Mouse (Mus musculus) kidney, embryonic 16.5 days (tissue): ENCODE measurements around the gene Gorasp2. TPM values are rescaled to one million over a fixed set of nuclear protein-coding genes. Genes with fewer than 3 reads are reported as not detected.

Source experiments
- ATAC-seq: fragments of 200-750 bp; cut with Nextera tagmentation; 2 replicates; pipeline ENCODE4 v1.8.0; 2017; ENCODE audit warnings: moderate TSS enrichment; ENCODE audit not compliant: low FRiP score, low TSS enrichment
- H3K27ac ChIP-seq: fragments of 300-500 bp; sonication (generic); 2 replicates; pipeline ENCODE4 v1.5.1; 2014; ENCODE audit warnings: low read length
- H3K27me3 ChIP-seq: fragments of 300-500 bp; sonication (generic); 2 replicates; pipeline ENCODE4 v1.6.1; 2014; ENCODE audit warnings: low read length, control low read depth, mixed read lengths; ENCODE audit not compliant: insufficient read depth
- H3K36me3 ChIP-seq: fragments of 300-500 bp; sonication (generic); 2 replicates; pipeline ENCODE4 v1.6.1; 2014; ENCODE audit warnings: low read length, control low read depth, mixed read lengths; ENCODE audit not compliant: insufficient read depth
- H3K4me1 ChIP-seq: fragments of 300-500 bp; sonication (generic); 2 replicates; pipeline ENCODE4 v1.6.1; 2014; ENCODE audit warnings: low read length, control low read depth, mixed read lengths; ENCODE audit not compliant: insufficient read depth
- H3K4me2 ChIP-seq: fragments of 300-500 bp; sonication (generic); replicated peaks from 2 replicates; pipeline ENCODE4 v1.6.1; 2014; ENCODE audit warnings: low read depth, low read length
- H3K4me3 ChIP-seq: fragments of 300-500 bp; sonication (generic); 2 replicates; pipeline ENCODE4 v1.5.1; 2014; ENCODE audit warnings: mild to moderate bottlenecking, low read length
- H3K9ac ChIP-seq: fragments of 300-500 bp; sonication (generic); replicated peaks from 2 replicates; pipeline ENCODE4 v1.6.1; 2014; ENCODE audit warnings: low read length
- H3K9me3 ChIP-seq: fragments of 300-500 bp; sonication (generic); 2 replicates; pipeline ENCODE4 v1.6.1; 2016; ENCODE audit warnings: low read length, control low read depth
- WGBS: fragments of 180-500 bp; shearing (Covaris S2); extraction: QIAGEN DNeasy Blood & Tissue Kit; methylation state at CpG from one replicate; pipeline ENCODE4 v1.1.7; 2014; 5-methylcytosine and 5-hydroxymethylcytosine counted together
- polyA plus RNA-seq: library from polyadenylated mRNA; unstranded; fragments of >200 nt; fragmentation: Nextera tagmentation; extraction: Ambion mirVana; gene quantifications from 2 replicates; pipeline ENCODE4 v1.2.1, GENCODE M21; 2015

The Gorasp2 gene
- polyA plus RNA-seq, 1 experiment from 2014 or later = 176 TPM

- H3K36me3 ChIP-seq = no peaks in the 10 kb centered on the region
- 8% methylated on average over 10 of the region's 10 CpGs for WGBS
- H3K4me1 ChIP-seq = peaks cover 11% of the 10 kb centered on the region; the same call in 1 of the 2 replicates
- H3K9ac ChIP-seq = 0 out of 2 replicates have a peak overlapping the region, but pooled peaks have one; percentile 1
- H3K4me3 ChIP-seq = peak overlapping the region; percentile 31
- ATAC-seq = peak; percentile 94
- peak overlapping the region; percentile 53 for H3K4me2 ChIP-seq
- H3K27me3 ChIP-seq = no peaks in the 10 kb centered on the region
- no peak overlapping the region for H3K27ac ChIP-seq
- H3K9me3 ChIP-seq = no peaks in the 10 kb centered on the region
Measured at GRCm38 (mm10) chr2:70629339-70629761, 32.0 kb upstream of the Gorasp2 start.

- 45% methylated on average over 3 of the region's 3 CpGs for WGBS
- no peaks in the 10 kb centered on the region for H3K27me3 ChIP-seq
- H3K9ac ChIP-seq = no peak overlapping the region
- H3K4me2 ChIP-seq = peak overlapping the region; percentile 53
- no peak overlapping the region; the same call in 1 of the 2 replicates for H3K4me3 ChIP-seq
- no peaks in the 10 kb centered on the region for H3K9me3 ChIP-seq
- H3K4me1 ChIP-seq = peaks cover 11% of the 10 kb centered on the region; the same call in 1 of the 2 replicates
- no peak overlapping the region; the same call in 1 of the 2 replicates for H3K27ac ChIP-seq
- peak; percentile 64; the same call in 1 of the 2 replicates for ATAC-seq
- H3K36me3 ChIP-seq = no peaks in the 10 kb centered on the region
Measured at GRCm38 (mm10) chr2:70629921-70630320, 31.5 kb upstream of the Gorasp2 start.

- H3K9me3 ChIP-seq = no peaks in the 10 kb centered on the region
- no peak overlapping the region for H3K27ac ChIP-seq
- H3K36me3 ChIP-seq = no peaks in the 10 kb centered on the region
- no peak overlapping the region for H3K4me3 ChIP-seq
- WGBS = 100% methylated on average over 1 of the region's 1 CpGs
- ATAC-seq = no peak
- H3K9ac ChIP-seq = no peak overlapping the region
- peaks cover 11% of the 10 kb centered on the region; the same call in 1 of the 2 replicates for H3K4me1 ChIP-seq
- no peak overlapping the region for H3K4me2 ChIP-seq
- no peaks in the 10 kb centered on the region for H3K27me3 ChIP-seq
Measured at GRCm38 (mm10) chr2:70631321-70631720, 30.1 kb upstream of the Gorasp2 start.

- H3K4me1 ChIP-seq = peaks cover 11% of the 10 kb centered on the region; the same call in 1 of the 2 replicates
- 67% methylated on average over 1 of the region's 1 CpGs for WGBS
- ATAC-seq = no peak
- no peak overlapping the region for H3K9ac ChIP-seq
- no peaks in the 10 kb centered on the region for H3K36me3 ChIP-seq
- no peak overlapping the region for H3K4me3 ChIP-seq
- H3K9me3 ChIP-seq = no peaks in the 10 kb centered on the region
- no peak overlapping the region for H3K27ac ChIP-seq
- no peaks in the 10 kb centered on the region for H3K27me3 ChIP-seq
- no peak overlapping the region for H3K4me2 ChIP-seq
Measured at GRCm38 (mm10) chr2:70632412-70632811, 29.0 kb upstream of the Gorasp2 start.

GRCm38 (mm10) chr2:70634028-70634690 lies 27.2 kb upstream of the Gorasp2 start:
- H3K9ac ChIP-seq = no peak overlapping the region
- no peak for ATAC-seq
- 84% methylated on average over 5 of the region's 5 CpGs for WGBS
- no peaks in the 10 kb centered on the region for H3K36me3 ChIP-seq
- no peaks in the 10 kb centered on the region for H3K9me3 ChIP-seq
- peaks cover 7% of the 10 kb centered on the region; the same call in 1 of the 2 replicates for H3K4me1 ChIP-seq
- no peak overlapping the region for H3K4me3 ChIP-seq
- no peak overlapping the region for H3K4me2 ChIP-seq
- no peaks in the 10 kb centered on the region for H3K27me3 ChIP-seq
- H3K27ac ChIP-seq = no peak overlapping the region

- H3K27ac ChIP-seq = no peak overlapping the region
- no peak for ATAC-seq
- no peak overlapping the region for H3K4me2 ChIP-seq
- H3K4me3 ChIP-seq = no peak overlapping the region
- no peaks in the 10 kb centered on the region for H3K27me3 ChIP-seq
- 0 out of 2 replicates have a peak, but pooled peaks cover 6% of the 10 kb centered on the region for H3K4me1 ChIP-seq
- no peak overlapping the region for H3K9ac ChIP-seq
- no peaks in the 10 kb centered on the region for H3K9me3 ChIP-seq
- H3K36me3 ChIP-seq = no peaks in the 10 kb centered on the region
Measured at GRCm38 (mm10) chr2:70640968-70641367, 20.4 kb upstream of the Gorasp2 start.

GRCm38 (mm10) chr2:70642971-70643565 lies 18.3 kb upstream of the Gorasp2 start:
- Histone ChIP-seq H3K4me2 (no peak overlapping the region), H3K27me3 (no peaks in the 10 kb centered on the region), H3K9ac (no peak overlapping the region), H3K4me3 (no peak overlapping the region), H3K4me1 (0 out of 2 replicates have a peak, but pooled peaks cover 6% of the 10 kb centered on the region), H3K36me3 (no peaks in the 10 kb centered on the region), H3K27ac (no peak overlapping the region), H3K9me3 (no peaks in the 10 kb centered on the region)
- WGBS = 36% methylated on average over 16 of the region's 16 CpGs
- ATAC-seq = no peak

- H3K27me3 ChIP-seq = no peaks in the 10 kb centered on the region
- H3K9me3 ChIP-seq = no peaks in the 10 kb centered on the region
- no peaks in the 10 kb centered on the region for H3K36me3 ChIP-seq
- no peak overlapping the region for H3K4me2 ChIP-seq
- H3K4me1 ChIP-seq = 0 out of 2 replicates have a peak, but pooled peaks cover 6% of the 10 kb centered on the region
- H3K4me3 ChIP-seq = no peak overlapping the region
- no peak overlapping the region for H3K9ac ChIP-seq
- ATAC-seq = no peak
- H3K27ac ChIP-seq = no peak overlapping the region
- WGBS = 57% methylated on average over 6 of the region's 6 CpGs
Measured at GRCm38 (mm10) chr2:70645266-70645780, 16.1 kb upstream of the Gorasp2 start.

- Histone ChIP-seq H3K9me3 (no peaks in the 10 kb centered on the region), H3K27me3 (no peaks in the 10 kb centered on the region), H3K36me3 (no peaks in the 10 kb centered on the region), H3K4me3 (no peak overlapping the region), H3K4me2 (no peak overlapping the region), H3K4me1 (0 out of 2 replicates have a peak, but pooled peaks cover 6% of the 10 kb centered on the region), H3K9ac (no peak overlapping the region), H3K27ac (no peak overlapping the region)
- WGBS = 35% methylated on average over 4 of the region's 4 CpGs
- ATAC-seq = no peak
Measured at GRCm38 (mm10) chr2:70647681-70648080, 13.7 kb upstream of the Gorasp2 start.

GRCm38 (mm10) chr2:70648271-70648670 lies 13.1 kb upstream of the Gorasp2 start:
- ATAC-seq = no peak
- H3K4me1 ChIP-seq = 0 out of 2 replicates have a peak, but pooled peaks cover under 1% of the 10 kb centered on the region
- no peak overlapping the region for H3K9ac ChIP-seq
- no peak overlapping the region for H3K27ac ChIP-seq
- no peaks in the 10 kb centered on the region for H3K36me3 ChIP-seq
- WGBS = 74% methylated on average over 5 of the region's 5 CpGs
- no peak overlapping the region for H3K4me2 ChIP-seq
- H3K4me3 ChIP-seq = no peak overlapping the region
- no peaks in the 10 kb centered on the region for H3K9me3 ChIP-seq
- no peaks in the 10 kb centered on the region for H3K27me3 ChIP-seq
